Mouse (Mus musculus) E14TG2a.4 (cell line): Measurements from ENCODE around the gene Mfsd11.
A peak's percentile ranks its signal among the peaks of the same experiment; 100 is the strongest.
"Not testable (repeated sequence)": the region's sequence is repeated elsewhere in the genome, so short reads cannot be mapped to it uniquely, and the experiment has no call there.

Experiments
- H3K27me3 ChIP-seq: 2 replicates; pipeline ENCODE4 v1.6.1; 2014; ENCODE audit warnings: low read length, control low read depth; ENCODE audit not compliant: insufficient read depth
- H3K36me3 ChIP-seq: 2 replicates; pipeline ENCODE4 v1.6.1; 2014; ENCODE audit warnings: low read length, control low read depth; ENCODE audit not compliant: insufficient read depth
- H3K4me1 ChIP-seq: replicated peaks from 2 replicates; pipeline ENCODE4 v1.6.1; 2014; ENCODE audit warnings: low read depth, low read length, control low read depth
- H3K4me3 ChIP-seq: replicated peaks from 2 replicates; pipeline ENCODE4 v1.5.1; 2014; ENCODE audit warnings: mild to moderate bottlenecking, low read length
- H3K9me3 ChIP-seq: 2 replicates; pipeline ENCODE4 v1.6.1; 2014; ENCODE audit warnings: low read length, control low read depth
- CTCF ChIP-seq: conservative IDR thresholded peaks from 2 replicates; pipeline ENCODE4 v1.5.1; 2014; ENCODE audit warnings: low read length
- NANOG ChIP-seq: IDR thresholded peaks from 2 replicates; pipeline ENCODE4 v1.6.1; 2014; ENCODE audit warnings: borderline replicate concordance, low read length, mixed read lengths
- POU5F1 ChIP-seq: IDR thresholded peaks from 2 replicates; pipeline ENCODE4 v1.6.1; 2014; ENCODE audit warnings: low read length, borderline replicate concordance

Mfsd11 gene

GRCm38 (mm10) chr11:116839601-116840000 is 12.6 kb upstream of the Mfsd11 start:
- TF ChIP-seq CTCF (no peak), NANOG (no peak), POU5F1 (no peak)
- no peaks in the 10 kb centered on the region for H3K27me3 ChIP-seq
- peak overlapping the region; percentile 20; the same call in 1 of the 2 replicates for H3K4me3 ChIP-seq
- H3K4me1 ChIP-seq: peaks cover 81% of the 10 kb centered on the region
- no peaks in the 10 kb centered on the region for H3K9me3 ChIP-seq
- H3K36me3 ChIP-seq: peaks cover 77% of the 10 kb centered on the region

- TF ChIP-seq CTCF: no peak
- TF ChIP-seq POU5F1: no peak
- Histone ChIP-seq H3K9me3 (no peaks in the 10 kb centered on the region), H3K36me3 (peaks cover 72% of the 10 kb centered on the region), H3K27me3 (no peaks in the 10 kb centered on the region), H3K4me3 (peak overlapping the region; percentile 98), H3K4me1 (peaks cover 79% of the 10 kb centered on the region)
Observed at GRCm38 (mm10) chr11:116840748-116841147, 11.5 kb upstream of the Mfsd11 start.

GRCm38 (mm10) chr11:116842531-116843260 is 9.5 kb upstream of the Mfsd11 start:
- peaks cover 72% of the 10 kb centered on the region for H3K36me3 ChIP-seq

GRCm38 (mm10) chr11:116843261-116844233 is 8.7 kb upstream of the Mfsd11 start, which contains the start of the genes Mettl23 and Jmjd6:
Mettl23 (plus strand) TSS chr11:116843278.
Jmjd6 (minus strand) TSS chr11:116843449.
- TF ChIP-seq CTCF: no peak
- TF ChIP-seq POU5F1: no peak
- TF ChIP-seq NANOG: no peak
- Histone ChIP-seq H3K36me3 (peaks cover 72% of the 10 kb centered on the region), H3K9me3 (no peaks in the 10 kb centered on the region), H3K27me3 (no peaks in the 10 kb centered on the region), H3K4me3 (peak within 1 kb of the TSS; percentile 98), H3K4me1 (peaks cover 65% of the 10 kb centered on the region)

More at GRCm38 (mm10) chr11:116842531-116843260, 9.5 kb upstream of the Mfsd11 start:
- no peak for TF ChIP-seq NANOG
- no peak for TF ChIP-seq CTCF
- TF ChIP-seq POU5F1: no peak
- Histone ChIP-seq H3K4me1 (peaks cover 67% of the 10 kb centered on the region), H3K9me3 (no peaks in the 10 kb centered on the region), H3K27me3 (no peaks in the 10 kb centered on the region), H3K4me3 (peak overlapping the region; percentile 98)

GRCm38 (mm10) chr11:116846593-116847181 is 5.6 kb upstream of the Mfsd11 start:
- H3K4me3 ChIP-seq: no peak overlapping the region
- TF ChIP-seq CTCF (no peak), POU5F1 (no peak), NANOG (no peak)
- H3K9me3 ChIP-seq: no peaks in the 10 kb centered on the region
- no peaks in the 10 kb centered on the region for H3K27me3 ChIP-seq
- peaks cover 72% of the 10 kb centered on the region for H3K36me3 ChIP-seq
- H3K4me1 ChIP-seq: peaks cover 46% of the 10 kb centered on the region

- H3K4me1 ChIP-seq: peaks cover 44% of the 10 kb centered on the region
- no peaks in the 10 kb centered on the region for H3K9me3 ChIP-seq
- TF ChIP-seq NANOG (no peak), POU5F1 (no peak), CTCF (no peak)
- peaks cover 70% of the 10 kb centered on the region for H3K36me3 ChIP-seq
- no peak overlapping the region for H3K4me3 ChIP-seq
- no peaks in the 10 kb centered on the region for H3K27me3 ChIP-seq
Observed at GRCm38 (mm10) chr11:116847187-116848085, 4.8 kb upstream of the Mfsd11 start.

- peaks cover 44% of the 10 kb centered on the region for H3K4me1 ChIP-seq
- H3K4me3 ChIP-seq: no peak overlapping the region
- no peaks in the 10 kb centered on the region for H3K9me3 ChIP-seq
- peaks cover 69% of the 10 kb centered on the region for H3K36me3 ChIP-seq
- TF ChIP-seq POU5F1: no peak
- TF ChIP-seq CTCF: no peak
- H3K27me3 ChIP-seq: no peaks in the 10 kb centered on the region
Observed at GRCm38 (mm10) chr11:116848086-116848876, 4.0 kb upstream of the Mfsd11 start.

GRCm38 (mm10) chr11:116848877-116849178 is 3.4 kb upstream of the Mfsd11 start:
- peaks cover 69% of the 10 kb centered on the region for H3K36me3 ChIP-seq
- not testable (repeated sequence) for H3K4me3 ChIP-seq, H3K27me3 ChIP-seq, H3K9me3 ChIP-seq
- H3K4me1 ChIP-seq: peaks cover 44% of the 10 kb centered on the region
